In the genomic region with DNA sequence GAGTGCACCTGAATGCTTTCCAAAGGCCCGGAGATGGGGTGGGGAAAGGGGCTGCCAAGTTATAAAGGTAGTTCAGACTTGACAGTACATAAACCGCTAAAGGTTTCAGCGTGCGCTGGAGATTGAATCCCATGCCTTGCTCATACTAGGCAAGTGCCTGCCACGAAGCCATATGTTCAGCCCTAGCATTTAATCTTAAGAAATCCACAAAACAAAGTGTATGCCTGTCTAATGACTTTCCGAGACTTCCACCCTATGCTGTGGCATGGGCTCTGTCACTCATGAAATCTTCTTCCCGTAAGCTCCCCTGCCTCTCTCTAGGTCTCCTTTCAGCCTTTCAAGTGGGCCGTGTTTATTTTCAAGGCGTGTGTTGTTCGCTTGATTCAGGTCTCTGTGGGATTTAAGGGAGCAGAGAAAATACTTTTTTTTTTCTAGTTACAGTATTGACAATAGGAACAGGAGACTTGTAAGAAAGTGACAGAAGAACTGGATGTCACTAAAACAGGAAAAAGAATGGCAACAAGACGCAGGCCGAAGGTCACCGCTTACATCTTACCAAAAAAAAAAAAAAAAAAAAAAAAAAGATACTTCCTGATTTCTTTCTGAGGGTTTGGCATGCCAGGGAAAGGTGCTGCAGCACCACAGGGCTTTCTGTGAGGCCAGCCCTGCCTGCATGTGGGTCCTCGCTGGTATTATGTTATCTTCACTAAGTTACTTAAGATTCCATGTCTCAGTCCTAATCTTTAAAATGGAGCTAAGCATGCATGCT, we compare ENCODE assay signal across 9 mouse cellular contexts. TPM values are rescaled to one million over a fixed set of nuclear protein-coding genes. Genes with fewer than 3 reads are reported as not detected.
A peak's percentile ranks its signal among the peaks of the same experiment; 100 is the strongest.
DNase-seq lines count a peak whose midpoint lies in the region; ATAC-seq and TF ChIP-seq lines count a peak whose summit lies in the region.
"Had no signal": no experiment of that assay in that cellular context is flagged by ENCODE, and none has a peak within 500 bp of the region (broad histone marks: within the 10 kb centered on the region; RNA-seq: fewer than 3 reads in every experiment).

No protein-coding gene starts in this region.

- H3K9me3 ChIP-seq in heart, embryonic 13.5 days = no peaks in the 10 kb centered on the region
- H3K9me3 ChIP-seq in ES-E14 (ENCODE audit: control insufficient read depth, insufficient read depth, low read depth, low read length) = no peaks in the 10 kb centered on the region
- no peaks in the 10 kb centered on the region for H3K9me3 ChIP-seq in forebrain, embryonic 16.5 days (ENCODE audit: control insufficient read depth, low read length)
- H3K9me3 ChIP-seq in liver, postnatal 0 days (ENCODE audit: low read length) = no peaks in the 10 kb centered on the region

- TF ChIP-seq EP300 in heart, adult 2 months (IDR thresholded peaks at IDR 0.05; ENCODE audit: insufficient read depth, low read depth, low read length) = no peak
- no peak for TF ChIP-seq EP300 in liver, postnatal 0 days (IDR thresholded peaks at IDR 0.05; ENCODE audit: low read depth)

- DNase-seq in heart, adult 2 months = no peak
- no peak for DNase-seq in ES-E14 (ENCODE audit: low read depth, low spot score)
- no peak for DNase-seq in liver, postnatal 0 days
- DNase-seq in layer of hippocampus, adult 9-11 months = no peak
- DNase-seq in thymus, adult 2 months = no peak
- no peak for DNase-seq in embryo, embryonic 11 days
- DNase-seq: adrenal gland, postnatal 14 days had no signal

- ATAC-seq in heart, embryonic 13.5 days (ENCODE audit: extremely low read depth, insufficient number of reproducible peaks, low FRiP score, low TSS enrichment) = no peak
- no peak for ATAC-seq in forebrain, embryonic 16.5 days
- no peak for ATAC-seq in liver, postnatal 0 days

- in situ Hi-C loops in ES-E14 (cut with MboI; ENCODE audit: low sequenced_read_pairs in 2 of 2, unreplicated experiment in 2 of 2) = no loop called here

- no peaks in the 10 kb centered on the region for H3K27me3 ChIP-seq in heart, embryonic 13.5 days (replicated peaks)
- no peaks in the 10 kb centered on the region for H3K27me3 ChIP-seq in heart, adult 2 months (ENCODE audit: control insufficient read depth, insufficient read depth, low read length)
- H3K27me3 ChIP-seq in forebrain, embryonic 16.5 days (replicated peaks; ENCODE audit: control insufficient read depth, insufficient read depth, low read length) = no peaks in the 10 kb centered on the region
- H3K27me3 ChIP-seq in liver, postnatal 0 days (ENCODE audit: insufficient read depth, low read length) = no peaks in the 10 kb centered on the region
- no peaks in the 10 kb centered on the region for H3K27me3 ChIP-seq in thymus, adult 2 months (ENCODE audit: control insufficient read depth, insufficient read depth, low read length)

- H3K4me1 ChIP-seq in heart, embryonic 13.5 days = peaks cover 82% of the 10 kb centered on the region
- H3K4me1 ChIP-seq in heart, adult 2 months (ENCODE audit: control insufficient read depth, insufficient read depth, low read length) = peaks cover 6% of the 10 kb centered on the region
- H3K4me1 ChIP-seq in ES-E14 (ENCODE audit: control insufficient read depth in 2 of 2, insufficient read depth in 2 of 2, low read length in 2 of 2, poor library complexity in 1 of 2) = peaks cover 3 to 11% of the 10 kb centered on the region in 2 experiments; a peak in 3 of 4 replicates
- H3K4me1 ChIP-seq in forebrain, embryonic 16.5 days (replicated peaks; ENCODE audit: control insufficient read depth, insufficient read depth, low read length) = peaks cover 70% of the 10 kb centered on the region
- peaks cover 50% of the 10 kb centered on the region for H3K4me1 ChIP-seq in liver, postnatal 0 days (ENCODE audit: insufficient read depth)
- 0 out of 2 replicates have a peak, but pooled peaks cover 5% of the 10 kb centered on the region for H3K4me1 ChIP-seq in thymus, adult 2 months (replicated peaks; ENCODE audit: control insufficient read depth, insufficient read depth, low read length)

- peak overlapping the region; percentile 70 for H3K27ac ChIP-seq in heart, embryonic 13.5 days (replicated peaks)
- H3K27ac ChIP-seq in heart, adult 2 months = no peak overlapping the region; the same call in 1 of the 2 replicates
- H3K27ac ChIP-seq in ES-E14 (ENCODE audit: insufficient read depth, low read depth, low read length, poor library complexity, severe bottlenecking) = no peak overlapping the region
- no peak overlapping the region for H3K27ac ChIP-seq in forebrain, embryonic 16.5 days (ENCODE audit: low read length)
- H3K27ac ChIP-seq in liver, postnatal 0 days (ENCODE audit: low read depth) = peak overlapping the region; percentile 44; the same call in 1 of the 2 replicates
- H3K27ac ChIP-seq in thymus, adult 2 months (ENCODE audit: control insufficient read depth, insufficient read depth, low read length) = no peak overlapping the region

- WGBS in heart, embryonic 13.5 days = 53% methylated on average over 14 of the region's 14 CpGs
- 68% methylated on average over 14 of the region's 14 CpGs for WGBS in heart, adult 2 months
- 51% methylated on average over 14 of the region's 14 CpGs for WGBS in forebrain, embryonic 16.5 days
- 43% methylated on average over 14 of the region's 14 CpGs for WGBS in liver, postnatal 0 days (ENCODE audit: insufficient replicate concordance)
- WGBS in thymus, adult 2 months = 65% methylated on average over 14 of the region's 14 CpGs

- intact Hi-C loops in heart, adult 2 months (cut with DNase I) = no loop called here

- no peaks in the 10 kb centered on the region; the same call in 1 of the 2 replicates for H3K36me3 ChIP-seq in heart, embryonic 13.5 days
- no peaks in the 10 kb centered on the region for H3K36me3 ChIP-seq in heart, adult 2 months (ENCODE audit: control insufficient read depth, insufficient read depth, low read length)
- no peaks in the 10 kb centered on the region for H3K36me3 ChIP-seq in ES-E14 (ENCODE audit: control insufficient read depth, insufficient read depth, low read length, poor library complexity, severe bottlenecking)
- no peaks in the 10 kb centered on the region for H3K36me3 ChIP-seq in forebrain, embryonic 16.5 days (ENCODE audit: control insufficient read depth, insufficient read depth)
- no peaks in the 10 kb centered on the region for H3K36me3 ChIP-seq in liver, postnatal 0 days (replicated peaks; ENCODE audit: insufficient read depth, low read length)
- H3K36me3 ChIP-seq in thymus, adult 2 months (ENCODE audit: control insufficient read depth, insufficient read depth, low read length) = no peaks in the 10 kb centered on the region

- H3K4me2 ChIP-seq in heart, embryonic 13.5 days = peak overlapping the region; percentile 39
- peak overlapping the region; percentile 58 for H3K4me2 ChIP-seq in forebrain, embryonic 16.5 days (ENCODE audit: low read length)
- peak overlapping the region; percentile 82 for H3K4me2 ChIP-seq in liver, postnatal 0 days (ENCODE audit: low read depth, low read length)

- TF ChIP-seq CTCF in heart, adult 2 months (IDR thresholded peaks at IDR 0.05) = no peak
- TF ChIP-seq CTCF in liver, postnatal 0 days (IDR thresholded peaks at IDR 0.05; ENCODE audit: low read depth) = no peak
- TF ChIP-seq CTCF in thymus, adult 2 months (IDR thresholded peaks at IDR 0.05; ENCODE audit: borderline replicate concordance, control insufficient read depth, extremely low read depth, insufficient read depth, low read length, poor library complexity) = no peak

- H3K4me3 ChIP-seq in heart, embryonic 13.5 days = no peak overlapping the region
- no peak overlapping the region for H3K4me3 ChIP-seq in heart, adult 2 months
- H3K4me3 ChIP-seq in ES-E14 (ENCODE audit: insufficient read depth in 1 of 2, low read depth in 1 of 2, low read length in 2 of 2, poor library complexity in 1 of 2, severe bottlenecking in 1 of 2) = no peak overlapping the region
- H3K4me3 ChIP-seq in forebrain, embryonic 16.5 days (replicated peaks; ENCODE audit: low read length) = peak overlapping the region; percentile 11
- no peak overlapping the region for H3K4me3 ChIP-seq in liver, postnatal 0 days (ENCODE audit: low read depth, low read length)
- no peak overlapping the region for H3K4me3 ChIP-seq in thymus, adult 2 months (ENCODE audit: control insufficient read depth, insufficient read depth, low read length)

- no peaks in the 10 kb centered on the region for H3K79me2 ChIP-seq in heart, adult 2 months (replicated peaks; ENCODE audit: control insufficient read depth, insufficient read depth, low read length)

- H3K9ac ChIP-seq in heart, embryonic 13.5 days = peak overlapping the region; percentile 68
- no peak overlapping the region for H3K9ac ChIP-seq in heart, adult 2 months (ENCODE audit: low read depth, low read length)
- no peak overlapping the region for H3K9ac ChIP-seq in ES-E14 (ENCODE audit: insufficient read depth, low read depth, low read length, poor library complexity, severe bottlenecking)
- H3K9ac ChIP-seq in forebrain, embryonic 16.5 days (replicated peaks; ENCODE audit: low read depth, low read length) = peak overlapping the region; percentile 0; the same call in 1 of the 2 replicates
- no peak overlapping the region for H3K9ac ChIP-seq in liver, postnatal 0 days (replicated peaks)

- no peak for TF ChIP-seq POLR2A in heart, adult 2 months (IDR thresholded peaks at IDR 0.05; ENCODE audit: insufficient read depth, low read depth, low read length)
- no peak for TF ChIP-seq POLR2A in thymus, adult 2 months (IDR thresholded peaks at IDR 0.05; ENCODE audit: control insufficient read depth, extremely low read depth, insufficient read depth, low read length, poor library complexity)

TF ChIP-seq in ES-E14, 5 proteins besides CTCF, POLR2A, EP300 and RAD21:
- TF ChIP-seq ZNF384 (IDR thresholded peaks at IDR 0.05; ENCODE audit: low read depth, low read length) (0 out of 2 replicates have a peak, but pooled peaks have one; percentile 9), HCFC1 (IDR thresholded peaks at IDR 0.05; ENCODE audit: borderline replicate concordance, insufficient read depth, low read length) (no peak)

RNA-seq across cellular contexts. Expression of a gene that starts 3.0 kb away (rescaled TPM):
- polyA plus RNA-seq in heart, embryonic 13.5 days (2015; fragmentation: Nextera tagmentation; extraction: Ambion mirVana) = 8.9 and 11.9 TPM in 2 replicates
- total RNA-seq in heart, adult 2 months (2021) = 10 to 100 TPM; 17.4 to 19.2 TPM
- polyA plus RNA-seq in heart, adult 2 months (2012; rRNA removed) = 33.7 and 51.9 TPM in 2 replicates
- total RNA-seq in ES-E14 (2012; rRNA removed) = 21.2 and 30.5 TPM in 2 replicates
- polyA plus RNA-seq in forebrain, embryonic 16.5 days (2015; fragmentation: Nextera tagmentation; extraction: Ambion mirVana) = 19.5 and 22.6 TPM in 2 replicates
- polyA plus RNA-seq in liver, postnatal 0 days (2015; fragmentation: Nextera tagmentation; extraction: Ambion mirVana) = 3.0 and 3.7 TPM in 2 replicates
- 16.0 and 16.5 TPM in 2 replicates for polyA plus RNA-seq in thymus, adult 2 months (2012; rRNA removed)

RNA-seq across cellular contexts. Expression of a gene that starts 30.1 kb away (rescaled TPM):
- 213 and 243 TPM in 2 replicates for polyA plus RNA-seq in heart, embryonic 13.5 days (2015; fragmentation: Nextera tagmentation; extraction: Ambion mirVana)
- 10 to 100 TPM; 48.1 to 49.9 TPM for total RNA-seq in heart, adult 2 months (2021)
- polyA plus RNA-seq in heart, adult 2 months (2012; rRNA removed) = 42.4 and 75.5 TPM in 2 replicates
- 172 and 248 TPM in 2 replicates for total RNA-seq in ES-E14 (2012; rRNA removed)
- 265 and 266 TPM in 2 replicates for polyA plus RNA-seq in forebrain, embryonic 16.5 days (2015; fragmentation: Nextera tagmentation; extraction: Ambion mirVana)
- 136 and 143 TPM in 2 replicates for polyA plus RNA-seq in liver, postnatal 0 days (2015; fragmentation: Nextera tagmentation; extraction: Ambion mirVana)
- 57.5 and 71.3 TPM in 2 replicates for polyA plus RNA-seq in thymus, adult 2 months (2012; rRNA removed)

Comparison
In these comparisons a context has a peak if more than half of its experiments do, and no peak if none do; other contexts are left out.
1. H3K27ac ChIP-seq: peak in heart, embryonic 13.5 days (single experiment) and liver, postnatal 0 days (single experiment); none in heart, adult 2 months (single experiment), ES-E14 (single experiment), forebrain, embryonic 16.5 days (single experiment) and thymus, adult 2 months (single experiment).
2. H3K9ac ChIP-seq: peak in heart, embryonic 13.5 days (single experiment) and forebrain, embryonic 16.5 days (single experiment); none in heart, adult 2 months (single experiment), ES-E14 (single experiment) and liver, postnatal 0 days (single experiment).
3. Peak in every context shown above with its lines, with median percentiles within 50 percentile points of each other: H3K4me2 ChIP-seq.